9 mouse cellular contexts compared by ENCODE assay signal in the genomic region with DNA sequence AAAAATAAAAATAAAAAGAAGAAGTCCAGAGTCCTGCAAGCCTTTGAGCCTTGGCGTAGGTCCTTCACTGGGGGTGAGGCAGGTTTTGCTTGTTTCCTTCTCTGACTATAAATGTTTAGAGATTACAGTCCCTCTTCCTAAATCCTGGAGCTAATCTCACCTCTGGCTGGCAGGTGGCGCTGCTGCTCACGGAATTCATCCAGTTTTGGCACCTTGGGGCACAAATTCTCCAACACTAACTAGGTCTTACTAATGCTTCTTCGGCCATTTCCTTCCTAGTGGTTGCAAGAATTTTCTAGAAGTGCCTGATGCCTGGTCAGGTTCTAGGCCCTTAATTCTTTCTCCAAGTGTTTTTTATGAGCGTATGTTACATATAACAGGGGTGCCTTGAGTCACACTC. TPM values are rescaled to one million over a fixed set of nuclear protein-coding genes. Genes with fewer than 3 reads are reported as not detected.
A peak's percentile ranks its signal among the peaks of the same experiment; 100 is the strongest.
DNase-seq lines count a peak whose midpoint lies in the region; ATAC-seq and TF ChIP-seq lines count a peak whose summit lies in the region.
"Had no signal": no experiment of that assay in that cellular context is flagged by ENCODE, and none has a peak within 500 bp of the region (broad histone marks: within the 10 kb centered on the region; RNA-seq: fewer than 3 reads in every experiment).

No protein-coding gene starts in this region.

- WGBS in neural tube, embryonic 11.5 days = 53% methylated on average over 5 of the region's 5 CpGs
- WGBS in hindbrain, postnatal 0 days = 45% methylated on average over 5 of the region's 5 CpGs
- WGBS in spleen, adult 2 months = 45% methylated on average over 5 of the region's 5 CpGs
- WGBS in forebrain, embryonic 15.5 days = 46% methylated on average over 5 of the region's 5 CpGs

- no peaks in the 10 kb centered on the region for H3K27me3 ChIP-seq in neural tube, embryonic 11.5 days (ENCODE audit: control insufficient read depth, insufficient read depth, low read length)
- H3K27me3 ChIP-seq in hindbrain, postnatal 0 days (ENCODE audit: insufficient read depth, low read length) = no peaks in the 10 kb centered on the region
- no peaks in the 10 kb centered on the region for H3K27me3 ChIP-seq in spleen, adult 2 months (ENCODE audit: control insufficient read depth, insufficient read depth, low read length)
- H3K27me3 ChIP-seq in forebrain, embryonic 15.5 days = no peaks in the 10 kb centered on the region

- no peaks in the 10 kb centered on the region for H3K9me3 ChIP-seq in neural tube, embryonic 11.5 days (ENCODE audit: control insufficient read depth, low read length)
- H3K9me3 ChIP-seq in hindbrain, postnatal 0 days (ENCODE audit: low read length) = no peaks in the 10 kb centered on the region
- H3K9me3 ChIP-seq in forebrain, embryonic 15.5 days = no peaks in the 10 kb centered on the region
- H3K9me3 ChIP-seq: megakaryocyte, embryonic 14.5 days had no signal

- peaks cover 10% of the 10 kb centered on the region; the same call in 1 of the 2 replicates for H3K36me3 ChIP-seq in neural tube, embryonic 11.5 days (ENCODE audit: control insufficient read depth, insufficient read depth, low read length)
- peaks cover 34% of the 10 kb centered on the region for H3K36me3 ChIP-seq in hindbrain, postnatal 0 days (ENCODE audit: insufficient read depth, low read length)
- peaks cover 32% of the 10 kb centered on the region for H3K36me3 ChIP-seq in spleen, adult 2 months (ENCODE audit: control insufficient read depth, insufficient read depth, low read length)
- peaks cover 51% of the 10 kb centered on the region for H3K36me3 ChIP-seq in forebrain, embryonic 15.5 days

- peak; percentile 81 for TF ChIP-seq CTCF in hindbrain, postnatal 0 days (IDR thresholded peaks at IDR 0.05; ENCODE audit: low read depth)
- TF ChIP-seq CTCF in spleen, adult 2 months (IDR thresholded peaks at IDR 0.05; ENCODE audit: extremely low read depth, insufficient read depth, insufficient read length, insufficient replicate concordance) = peak; percentile 65; the same call in 1 of the 2 replicates

- no peak for TF ChIP-seq POLR2A in spleen, adult 2 months (IDR thresholded peaks at IDR 0.05; ENCODE audit: low read depth, low read length)

- no peak overlapping the region for H3K4me3 ChIP-seq in neural tube, embryonic 11.5 days (ENCODE audit: low read depth, low read length)
- no peak overlapping the region for H3K4me3 ChIP-seq in hindbrain, postnatal 0 days (ENCODE audit: low read length)
- H3K4me3 ChIP-seq in spleen, adult 2 months (ENCODE audit: extremely low read depth, insufficient read depth, insufficient read length) = no peak overlapping the region
- H3K4me3 ChIP-seq in forebrain, embryonic 15.5 days = no peak overlapping the region
- H3K4me3 ChIP-seq: megakaryocyte, embryonic 14.5 days had no signal

- H3K27ac ChIP-seq in neural tube, embryonic 11.5 days (ENCODE audit: low read depth, low read length) = no peak overlapping the region
- H3K27ac ChIP-seq in hindbrain, postnatal 0 days = no peak overlapping the region
- no peak overlapping the region for H3K27ac ChIP-seq in spleen, adult 2 months (ENCODE audit: insufficient read depth, low read length)
- no peak overlapping the region for H3K27ac ChIP-seq in forebrain, embryonic 15.5 days (replicated peaks)

- peak; percentile 68 for DNase-seq in neural tube, embryonic 11.5 days (ENCODE audit: low spot score)
- no peak for DNase-seq in neural tube, embryonic 10.5 days (ENCODE audit: extremely low spot score, low spot score)
- DNase-seq in adipocyte (ENCODE audit: low spot score) = peak; percentile 84
- peak; percentile 75 to 78 for DNase-seq in cerebellum, postnatal 36 days
- DNase-seq in hindbrain, postnatal 0 days (ENCODE audit: low spot score) = peak; percentile 84
- peak; percentile 68 to 74 for DNase-seq in lung, adult 18-20 months
- peak; percentile 31 to 48 for DNase-seq in spleen, adult 2 months (ENCODE audit: low read depth in 1 of 2, low spot score in 2 of 2)

- no peak overlapping the region for H3K9ac ChIP-seq in neural tube, embryonic 11.5 days (ENCODE audit: low read length)
- no peak overlapping the region for H3K9ac ChIP-seq in hindbrain, postnatal 0 days (replicated peaks; ENCODE audit: low read length)
- no peak overlapping the region for H3K9ac ChIP-seq in forebrain, embryonic 15.5 days (replicated peaks)

- no peak overlapping the region for H3K4me2 ChIP-seq in neural tube, embryonic 11.5 days (ENCODE audit: low read depth)
- no peak overlapping the region for H3K4me2 ChIP-seq in hindbrain, postnatal 0 days (ENCODE audit: low read depth, low read length)
- H3K4me2 ChIP-seq in forebrain, embryonic 15.5 days (replicated peaks) = no peak overlapping the region

- no peak for ATAC-seq in neural tube, embryonic 11.5 days (ENCODE audit: insufficient read depth, low FRiP score, low TSS enrichment)
- no peak for ATAC-seq in hindbrain, postnatal 0 days
- ATAC-seq in forebrain, embryonic 15.5 days (replicated peaks) = no peak

- peaks cover 5% of the 10 kb centered on the region; the same call in 1 of the 2 replicates for H3K4me1 ChIP-seq in neural tube, embryonic 11.5 days (ENCODE audit: control insufficient read depth, insufficient read depth, low read length)
- H3K4me1 ChIP-seq in hindbrain, postnatal 0 days (ENCODE audit: insufficient read depth, low read length) = peaks cover 4% of the 10 kb centered on the region; the same call in 1 of the 2 replicates
- H3K4me1 ChIP-seq in spleen, adult 2 months (ENCODE audit: control insufficient read depth, insufficient read depth, insufficient read length) = peaks cover 13% of the 10 kb centered on the region; the same call in 1 of the 2 replicates
- H3K4me1 ChIP-seq in forebrain, embryonic 15.5 days = peaks cover 21% of the 10 kb centered on the region

RNA-seq across cellular contexts. Expression of a gene that starts 9.8 kb away (rescaled TPM):
- polyA plus RNA-seq in neural tube, embryonic 11.5 days (2014; fragmentation: Nextera tagmentation; extraction: Ambion mirVana) = 17.4 and 17.8 TPM in 2 replicates
- total RNA-seq in hindbrain, postnatal 0 days (2014; rRNA removed) = 32.7 and 34.0 TPM in 2 replicates
- polyA plus RNA-seq in hindbrain, postnatal 0 days (2015; fragmentation: Nextera tagmentation; extraction: Ambion mirVana) = 18.3 and 20.5 TPM in 2 replicates
- polyA plus RNA-seq in spleen, adult 2 months (2012; rRNA removed) = 19.3 and 24.1 TPM in 2 replicates
- 30.2 and 31.1 TPM in 2 replicates for polyA plus RNA-seq in forebrain, embryonic 15.5 days (2015; fragmentation: Nextera tagmentation; extraction: Ambion mirVana)

RNA-seq across cellular contexts. Expression of a gene that starts 27.3 kb away (rescaled TPM):
- 3.1 and 3.8 TPM in 2 replicates for polyA plus RNA-seq in neural tube, embryonic 11.5 days (2014; fragmentation: Nextera tagmentation; extraction: Ambion mirVana)
- 4.2 and 4.3 TPM in 2 replicates for total RNA-seq in hindbrain, postnatal 0 days (2014; rRNA removed)
- 2.4 and 2.6 TPM in 2 replicates for polyA plus RNA-seq in hindbrain, postnatal 0 days (2015; fragmentation: Nextera tagmentation; extraction: Ambion mirVana)
- 5.6 and 6.2 TPM in 2 replicates for polyA plus RNA-seq in spleen, adult 2 months (2012; rRNA removed)
- polyA plus RNA-seq in forebrain, embryonic 15.5 days (2015; fragmentation: Nextera tagmentation; extraction: Ambion mirVana) = 4.0 and 4.1 TPM in 2 replicates

RNA-seq across cellular contexts. Expression of a gene that starts 27.3 kb away (rescaled TPM):
- polyA plus RNA-seq in neural tube, embryonic 11.5 days (2014; fragmentation: Nextera tagmentation; extraction: Ambion mirVana) = 2.3 and 2.4 TPM in 2 replicates
- 28.3 and 28.4 TPM in 2 replicates for total RNA-seq in hindbrain, postnatal 0 days (2014; rRNA removed)
- 31.8 and 32.6 TPM in 2 replicates for polyA plus RNA-seq in hindbrain, postnatal 0 days (2015; fragmentation: Nextera tagmentation; extraction: Ambion mirVana)
- 0.15 and 0.38 TPM in 2 replicates for polyA plus RNA-seq in spleen, adult 2 months (2012; rRNA removed)
- 19.6 and 24.0 TPM in 2 replicates for polyA plus RNA-seq in forebrain, embryonic 15.5 days (2015; fragmentation: Nextera tagmentation; extraction: Ambion mirVana)

RNA-seq across cellular contexts. Expression of a gene that starts 52.7 kb away (rescaled TPM):
- polyA plus RNA-seq in neural tube, embryonic 11.5 days (2014; fragmentation: Nextera tagmentation; extraction: Ambion mirVana) = 0.95 and 1.3 TPM in 2 replicates
- 12.4 and 22.6 TPM in 2 replicates for total RNA-seq in hindbrain, postnatal 0 days (2014; rRNA removed)
- 11.4 and 12.6 TPM in 2 replicates for polyA plus RNA-seq in hindbrain, postnatal 0 days (2015; fragmentation: Nextera tagmentation; extraction: Ambion mirVana)
- polyA plus RNA-seq in spleen, adult 2 months (2012; rRNA removed) = 1.9 and 2.9 TPM in 2 replicates
- polyA plus RNA-seq in forebrain, embryonic 15.5 days (2015; fragmentation: Nextera tagmentation; extraction: Ambion mirVana) = 5.5 and 5.8 TPM in 2 replicates
